Mouse (Mus musculus) midbrain, embryonic 16.5 days (tissue): ENCODE results near the gene Axin2. TPM values are rescaled to one million over a fixed set of nuclear protein-coding genes. Genes with fewer than 3 reads are reported as not detected.
A peak's percentile ranks its signal among the peaks of the same experiment; 100 is the strongest.
"Not testable (repeated sequence)": the region's sequence is repeated elsewhere in the genome, so short reads cannot be mapped to it uniquely, and the experiment has no call there.

Source experiments
- ATAC-seq: fragments of 200-750 bp; cut with Nextera tagmentation; 2 replicates; pipeline ENCODE4 v1.8.0; 2017; ENCODE audit warnings: moderate TSS enrichment
- H3K27ac ChIP-seq: fragments of 300-500 bp; sonication (generic); 2 replicates; pipeline ENCODE4 v1.5.1; 2014; ENCODE audit warnings: mild to moderate bottlenecking, low read length, mixed read lengths
- H3K27me3 ChIP-seq: fragments of 300-500 bp; sonication (generic); 2 replicates; pipeline ENCODE4 v1.6.1; 2014; ENCODE audit warnings: low read depth, low read length, mixed read lengths; ENCODE audit not compliant: control insufficient read depth, insufficient read depth
- H3K36me3 ChIP-seq: fragments of 300-500 bp; sonication (generic); 2 replicates; pipeline ENCODE4 v1.6.1; 2014; ENCODE audit warnings: mild to moderate bottlenecking, low read length, moderate library complexity, mixed read lengths; ENCODE audit not compliant: control insufficient read depth, insufficient read depth
- H3K4me1 ChIP-seq: fragments of 300-500 bp; sonication (generic); 2 replicates; pipeline ENCODE4 v1.6.1; 2014; ENCODE audit warnings: mild to moderate bottlenecking, low read length, mixed read lengths; ENCODE audit not compliant: control insufficient read depth, insufficient read depth
- H3K4me2 ChIP-seq: fragments of 300-500 bp; sonication (generic); 2 replicates; pipeline ENCODE4 v1.6.1; 2014; ENCODE audit warnings: mild to moderate bottlenecking, low read length, mixed read lengths
- H3K4me3 ChIP-seq: fragments of 300-500 bp; sonication (generic); 2 replicates; pipeline ENCODE4 v1.5.1; 2014; ENCODE audit warnings: low read depth, mild to moderate bottlenecking, low read length, moderate library complexity, mixed read lengths
- H3K9ac ChIP-seq: fragments of 300-500 bp; sonication (generic); 2 replicates; pipeline ENCODE4 v1.6.1; 2014; ENCODE audit warnings: low read depth, low read length, mixed read lengths
- H3K9me3 ChIP-seq: fragments of 300-500 bp; sonication (generic); replicated peaks from 2 replicates; pipeline ENCODE4 v1.6.1; 2014; ENCODE audit warnings: mild to moderate bottlenecking, low read length, mixed read lengths; ENCODE audit not compliant: control insufficient read depth, poor library complexity, severe bottlenecking
- WGBS: fragments of 180-500 bp; shearing (Covaris S2); extraction: QIAGEN DNeasy Blood & Tissue Kit; methylation state at CpG from one replicate; pipeline ENCODE4 v1.1.7; 2014; 5-methylcytosine and 5-hydroxymethylcytosine counted together
- polyA plus RNA-seq: library from polyadenylated mRNA; unstranded; fragments of >200 nt; fragmentation: Nextera tagmentation; extraction: Ambion mirVana; gene quantifications from 2 replicates; pipeline ENCODE4 v1.2.1, GENCODE M21; 2015

Axin2 gene
- polyA plus RNA-seq, result 9.3 and 11.3 TPM in 2 replicates

- no peaks in the 10 kb centered on the region for H3K27me3 ChIP-seq
- H3K36me3 ChIP-seq, result no peaks in the 10 kb centered on the region
- under 1% methylated on average over 50 of the region's 53 CpGs for WGBS
- peak within 1 kb of the TSS; percentile 93 for H3K4me3 ChIP-seq
- H3K9me3 ChIP-seq, result no peaks in the 10 kb centered on the region; the same call in 1 of the 2 replicates
- H3K27ac ChIP-seq, result peak within 1 kb of the TSS; percentile 99
- peaks cover 46% of the 10 kb centered on the region for H3K4me1 ChIP-seq
- peak within 1 kb of the TSS; percentile 92 for H3K9ac ChIP-seq
- H3K4me2 ChIP-seq, result peak within 1 kb of the TSS; percentile 88
- peak; percentile 89 for ATAC-seq
Observed at GRCm38 (mm10) chr11:108920158-108920635, at the start of gene Axin2. TSS of gene Axin2 (plus strand) at chr11:108920349.

- not testable (repeated sequence) for H3K27ac ChIP-seq, H3K9me3 ChIP-seq, H3K4me2 ChIP-seq, H3K4me1 ChIP-seq, H3K9ac ChIP-seq, ATAC-seq, H3K36me3 ChIP-seq, H3K27me3 ChIP-seq, H3K4me3 ChIP-seq
- 100% methylated on average over 1 of the region's 1 CpGs for WGBS
Observed at GRCm38 (mm10) chr11:108871284-108871683, 48.9 kb upstream of the Axin2 start.

GRCm38 (mm10) chr11:108871748-108872147 lies 48.4 kb upstream of the Axin2 start:
- no peak for ATAC-seq
- Histone ChIP-seq H3K4me2 (no peak overlapping the region), H3K36me3 (no peaks in the 10 kb centered on the region), H3K27me3 (no peaks in the 10 kb centered on the region), H3K9ac (no peak overlapping the region), H3K4me3 (no peak overlapping the region), H3K27ac (no peak overlapping the region), H3K4me1 (no peaks in the 10 kb centered on the region), H3K9me3 (no peaks in the 10 kb centered on the region)
- 82% methylated on average over 3 of the region's 3 CpGs for WGBS

- H3K27ac ChIP-seq, result no peak overlapping the region
- no peak overlapping the region for H3K9ac ChIP-seq
- H3K4me1 ChIP-seq, result no peaks in the 10 kb centered on the region
- no peaks in the 10 kb centered on the region for H3K36me3 ChIP-seq
- no peak overlapping the region for H3K4me2 ChIP-seq
- H3K27me3 ChIP-seq, result no peaks in the 10 kb centered on the region
- ATAC-seq, result no peak
- H3K4me3 ChIP-seq, result no peak overlapping the region
- no peaks in the 10 kb centered on the region for H3K9me3 ChIP-seq
- 89% methylated on average over 7 of the region's 7 CpGs for WGBS
Observed at GRCm38 (mm10) chr11:108876633-108877205, 43.4 kb upstream of the Axin2 start.

- no peaks in the 10 kb centered on the region for H3K36me3 ChIP-seq
- H3K4me1 ChIP-seq, result no peaks in the 10 kb centered on the region
- H3K9me3 ChIP-seq, result no peaks in the 10 kb centered on the region
- H3K27ac ChIP-seq, result no peak overlapping the region
- H3K4me3 ChIP-seq, result no peak overlapping the region
- ATAC-seq, result no peak
- 85% methylated on average over 5 of the region's 5 CpGs for WGBS
- H3K27me3 ChIP-seq, result no peaks in the 10 kb centered on the region
- H3K9ac ChIP-seq, result no peak overlapping the region
- no peak overlapping the region for H3K4me2 ChIP-seq
Observed at GRCm38 (mm10) chr11:108877520-108877919, 42.6 kb upstream of the Axin2 start.

GRCm38 (mm10) chr11:108880546-108880945 lies 39.6 kb upstream of the Axin2 start:
- no peak overlapping the region for H3K4me2 ChIP-seq
- no peak overlapping the region for H3K27ac ChIP-seq
- no peak overlapping the region for H3K4me3 ChIP-seq
- H3K27me3 ChIP-seq, result no peaks in the 10 kb centered on the region
- H3K9ac ChIP-seq, result no peak overlapping the region
- no peak for ATAC-seq
- no peaks in the 10 kb centered on the region for H3K36me3 ChIP-seq
- H3K4me1 ChIP-seq, result no peaks in the 10 kb centered on the region
- H3K9me3 ChIP-seq, result no peaks in the 10 kb centered on the region
- WGBS, result 85% methylated on average over 4 of the region's 4 CpGs

- no peaks in the 10 kb centered on the region for H3K36me3 ChIP-seq
- H3K9ac ChIP-seq, result no peak overlapping the region
- 93% methylated on average over 5 of the region's 5 CpGs for WGBS
- H3K4me1 ChIP-seq, result no peaks in the 10 kb centered on the region
- H3K27me3 ChIP-seq, result no peaks in the 10 kb centered on the region
- no peak overlapping the region for H3K4me2 ChIP-seq
- no peaks in the 10 kb centered on the region for H3K9me3 ChIP-seq
- H3K27ac ChIP-seq, result no peak overlapping the region
- no peak overlapping the region for H3K4me3 ChIP-seq
- ATAC-seq, result no peak
Observed at GRCm38 (mm10) chr11:108881662-108882061, 38.5 kb upstream of the Axin2 start.

GRCm38 (mm10) chr11:108885276-108885896 lies 34.8 kb upstream of the Axin2 start:
- Histone ChIP-seq H3K27me3 (no peaks in the 10 kb centered on the region), H3K27ac (no peak overlapping the region), H3K4me1 (peaks cover 8% of the 10 kb centered on the region), H3K9me3 (no peaks in the 10 kb centered on the region), H3K4me3 (no peak overlapping the region), H3K9ac (no peak overlapping the region), H3K4me2 (no peak overlapping the region), H3K36me3 (no peaks in the 10 kb centered on the region)
- ATAC-seq, result no peak
- WGBS, result 14% methylated on average over 19 of the region's 19 CpGs

- WGBS, result 49% methylated on average over 8 of the region's 8 CpGs
- Histone ChIP-seq H3K27me3 (no peaks in the 10 kb centered on the region), H3K4me1 (peaks cover 12% of the 10 kb centered on the region), H3K27ac (no peak overlapping the region), H3K4me3 (no peak overlapping the region), H3K9ac (no peak overlapping the region), H3K9me3 (no peaks in the 10 kb centered on the region), H3K4me2 (no peak overlapping the region), H3K36me3 (no peaks in the 10 kb centered on the region)
- no peak for ATAC-seq
Observed at GRCm38 (mm10) chr11:108886060-108886459, 34.1 kb upstream of the Axin2 start.
